Mouse (Mus musculus) yolk sac, embryonic 10.5 days (tissue): Measurements from ENCODE around the gene Nckipsd.

Experiments
- DNase-seq: peaks from one replicate; pipeline ENCODE4 v3.0.0-alpha.2; 2017; ENCODE audit warnings: low spot score

Nckipsd gene

DNA sequence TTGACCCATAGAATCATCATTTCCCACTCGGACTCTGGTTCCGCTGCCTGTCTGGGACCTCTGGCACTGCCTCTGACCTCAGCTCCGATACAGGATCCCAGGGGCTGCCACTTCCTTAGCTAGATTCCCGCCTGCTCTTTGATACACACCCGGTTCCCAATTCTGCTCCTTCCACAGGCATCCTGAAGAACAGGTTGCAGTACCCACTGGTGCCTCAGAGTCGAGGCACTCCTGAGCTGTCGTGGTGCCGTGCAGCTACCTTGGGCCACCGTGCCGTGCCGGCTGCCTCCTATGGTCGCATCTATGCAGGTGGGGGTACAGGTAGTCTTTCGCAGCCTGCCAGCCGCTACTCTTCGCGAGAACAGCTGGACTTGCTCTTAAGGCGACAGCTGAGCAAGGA is 40.3 kb downstream of the Nckipsd start:
- no peak for DNase-seq

GRCm38 (mm10) chr9:108852976-108853375 is 44.8 kb downstream of the Nckipsd start, which contains the start of gene Slc26a6:
Gene Slc26a6, plus strand, starts transcription at chr9:108853283.
- no peak for DNase-seq

DNA sequence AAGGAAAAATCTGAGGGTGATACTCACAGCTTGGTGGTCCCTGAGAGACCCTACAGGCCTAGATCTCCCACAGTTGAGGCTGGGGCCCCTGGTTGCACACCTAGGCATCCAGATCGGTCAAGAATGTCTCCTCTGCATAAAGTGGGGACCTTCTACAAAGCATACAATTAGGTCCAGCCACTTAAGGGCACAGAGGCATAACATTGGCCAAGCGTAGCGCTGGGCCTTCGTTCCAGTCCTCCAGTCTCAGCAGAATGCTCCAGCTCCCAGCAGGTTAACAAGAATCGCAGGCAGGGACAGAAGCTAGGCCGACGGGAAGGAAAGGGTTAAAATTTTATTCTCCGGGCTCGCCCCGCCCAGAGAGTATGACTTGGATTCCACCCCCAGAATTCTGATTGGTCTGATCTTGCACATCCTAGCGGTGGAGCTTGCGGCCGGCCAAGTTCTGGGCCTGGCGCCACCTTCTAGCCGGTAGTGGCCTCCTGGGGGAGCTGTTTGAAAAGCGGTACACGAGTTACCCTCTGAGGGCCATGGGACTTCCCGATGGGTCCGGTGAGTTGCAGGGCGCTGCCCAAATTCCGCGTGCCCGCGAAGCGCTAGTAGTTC is 45.6 kb downstream of the Nckipsd start:
- DNase-seq, result peak; percentile 95

GRCm38 (mm10) chr9:108854241-108854696 is 46.1 kb downstream of the Nckipsd start:
- DNase-seq, result peak; percentile 88

DNA sequence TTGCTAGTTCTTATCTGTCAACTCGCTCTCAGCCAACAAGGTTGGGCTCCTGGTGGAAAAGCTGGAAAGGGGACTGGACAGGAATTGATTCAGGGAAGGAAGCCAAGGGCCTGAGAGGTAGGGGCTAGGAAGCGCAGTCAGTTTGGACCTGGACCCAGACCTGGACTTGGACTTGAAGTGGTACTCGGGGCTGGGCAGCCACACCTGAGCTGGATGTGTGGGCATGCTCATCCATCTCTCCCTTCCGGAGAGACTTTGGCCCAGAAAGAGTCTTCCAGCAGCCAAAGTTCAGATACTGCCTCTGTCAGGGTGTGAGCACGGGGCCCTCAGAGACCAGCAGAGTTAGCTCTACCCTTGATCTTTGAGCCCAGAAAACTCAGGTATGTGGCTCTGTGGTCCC is 47.2 kb downstream of the Nckipsd start:
- peak; percentile 78 for DNase-seq

DNA sequence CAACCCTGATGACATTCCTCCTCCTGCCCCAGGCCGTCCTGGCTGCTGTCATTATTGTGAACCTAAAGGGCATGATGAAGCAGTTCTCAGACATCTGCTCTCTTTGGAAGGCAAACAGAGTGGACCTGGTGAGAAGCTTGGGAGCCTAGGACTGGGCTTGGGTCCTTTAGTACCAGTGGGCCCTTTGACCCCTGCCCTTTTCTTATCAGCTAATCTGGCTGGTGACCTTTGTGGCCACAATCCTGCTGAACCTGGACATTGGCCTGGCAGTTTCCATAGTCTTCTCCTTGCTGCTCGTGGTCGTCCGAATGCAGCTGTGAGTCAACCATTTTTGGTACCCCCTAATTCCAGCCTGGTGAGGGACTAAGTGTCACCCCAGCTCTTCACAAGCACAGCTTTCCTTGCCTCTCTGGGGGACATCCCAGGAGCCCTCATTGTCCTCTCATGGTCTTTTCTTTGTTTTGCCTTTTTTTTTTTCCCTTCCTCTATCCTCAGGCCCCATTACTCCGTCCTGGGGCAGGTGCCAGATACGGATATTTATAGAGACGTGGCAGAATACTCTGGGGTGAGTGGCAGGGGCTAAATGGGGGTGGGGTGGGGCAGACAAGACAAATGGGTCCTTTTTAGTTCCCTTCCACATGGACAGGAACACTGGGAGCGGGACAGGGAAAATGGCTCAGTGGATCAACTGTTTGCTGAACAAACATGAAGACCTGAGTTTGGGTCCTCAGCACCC is 50.8 kb downstream of the Nckipsd start:
- DNase-seq, result peak; percentile 80
